Mouse (Mus musculus): ENCODE data around the gene Galnt10. TPM values are rescaled to one million over a fixed set of nuclear protein-coding genes. Genes with fewer than 3 reads are reported as not detected.

The Galnt10 gene
- polyA plus RNA-seq, 1 experiment, result 16.1 TPM

DNA sequence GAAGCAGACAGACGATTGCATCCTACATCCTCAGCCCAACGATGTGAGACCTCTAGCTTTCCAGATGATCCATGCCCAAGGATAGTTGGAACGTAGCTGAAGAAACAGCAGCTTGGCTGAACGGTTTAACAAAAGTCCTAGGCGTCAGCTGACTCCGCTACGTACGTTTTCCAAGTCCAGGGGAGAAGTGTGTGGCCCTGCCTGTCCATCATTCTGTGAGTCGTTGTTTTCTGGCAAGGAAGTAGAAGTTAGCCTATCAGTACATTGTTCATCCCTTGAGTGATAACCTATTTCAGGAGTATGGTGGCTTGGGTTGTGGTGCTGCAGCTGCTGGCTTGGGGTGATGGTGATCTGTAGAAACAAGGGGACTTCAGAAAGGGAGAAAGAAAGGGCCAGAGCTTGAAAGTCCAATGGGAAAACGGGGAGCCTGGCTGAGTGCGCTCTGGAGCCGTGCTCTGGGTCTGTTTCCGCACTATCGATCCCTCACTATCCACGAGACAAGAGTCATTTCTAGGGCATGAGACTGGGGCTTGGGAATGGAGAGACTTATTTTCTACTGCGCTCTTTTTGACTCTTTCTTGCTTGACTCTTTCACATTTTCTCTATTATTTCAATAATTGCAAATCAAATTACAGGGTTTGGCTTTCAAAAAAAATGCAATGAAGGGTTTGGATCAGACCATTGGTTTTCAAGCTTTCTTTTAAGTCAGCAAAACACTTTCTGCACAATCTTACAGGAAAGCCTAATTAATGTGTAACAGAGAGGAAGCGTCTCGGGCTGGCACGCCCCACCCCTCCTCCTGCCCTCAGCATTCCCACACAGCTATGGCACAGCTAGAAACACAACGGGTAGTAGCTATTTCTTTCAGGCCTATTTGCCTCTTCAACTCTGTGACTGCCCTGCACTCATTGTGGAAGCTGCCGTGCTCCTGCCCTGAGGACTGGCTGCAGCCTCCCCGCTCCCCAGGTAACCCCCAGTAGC lies 63.2 kb downstream of the Galnt10 start:
- no peak overlapping the region for H3K9ac ChIP-seq (ENCODE audit: low read depth, poor library complexity, severe bottlenecking)
- H3K4me1 ChIP-seq (ENCODE audit: control insufficient read depth, insufficient read depth, low read length), result no peaks in the 10 kb centered on the region
- TF ChIP-seq CTCF (IDR thresholded peaks at IDR 0.05; ENCODE audit: low read depth, low read length), result no peak
- no peak for TF ChIP-seq POLR2A (IDR thresholded peaks at IDR 0.05; ENCODE audit: insufficient read depth, low read length)
- TF ChIP-seq EP300 (IDR thresholded peaks at IDR 0.05; ENCODE audit: insufficient read depth, low read depth, low read length), result no peak

DNA sequence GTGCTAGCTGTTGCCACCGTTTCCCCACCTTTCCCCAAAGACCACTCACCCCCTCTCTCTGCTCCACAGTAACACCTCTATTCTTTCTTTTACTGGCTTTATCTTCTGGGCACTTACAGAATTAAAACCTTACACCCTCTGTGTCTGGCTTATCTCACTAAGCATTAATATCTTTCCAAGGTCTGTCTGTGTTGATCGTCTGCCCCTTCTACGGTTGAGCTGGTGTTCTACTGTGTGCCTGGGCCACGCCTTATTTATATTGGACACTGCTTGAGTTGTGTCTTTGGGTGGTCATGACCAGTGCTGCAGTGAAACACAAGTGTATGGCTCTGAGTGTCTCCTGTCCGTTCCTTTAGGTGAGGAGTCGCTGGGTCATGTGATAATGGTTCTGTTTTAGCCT lies 68.7 kb downstream of the Galnt10 start:
- Histone ChIP-seq H3K27me3 (ENCODE audit: control insufficient read depth, insufficient read depth, low read length, poor library complexity, severe bottlenecking) (no peaks in the 10 kb centered on the region), H3K27ac (ENCODE audit: insufficient read depth, low read length) (no peak overlapping the region), H3K9ac (ENCODE audit: low read depth, poor library complexity, severe bottlenecking) (no peak overlapping the region), H3K9me3 (replicated peaks; ENCODE audit: control insufficient read depth, insufficient read depth, low read length, poor library complexity, severe bottlenecking) (no peaks in the 10 kb centered on the region), H3K4me1 (ENCODE audit: control insufficient read depth, insufficient read depth, low read length) (no peaks in the 10 kb centered on the region), H3K4me3 (ENCODE audit: low read depth, low read length) (no peak overlapping the region), H3K36me3 (ENCODE audit: control insufficient read depth, insufficient read depth, low read length, poor library complexity, severe bottlenecking) (no peaks in the 10 kb centered on the region)
- TF ChIP-seq CTCF (IDR thresholded peaks at IDR 0.05; ENCODE audit: low read depth, low read length), result no peak
- TF ChIP-seq POLR2A (IDR thresholded peaks at IDR 0.05; ENCODE audit: insufficient read depth, low read length), result no peak
- no peak for TF ChIP-seq EP300 (IDR thresholded peaks at IDR 0.05; ENCODE audit: insufficient read depth, low read depth, low read length)

More for the DNA sequence above, 63.2 kb downstream of the Galnt10 start:
- Histone ChIP-seq H3K27me3 (ENCODE audit: control insufficient read depth, insufficient read depth, low read length, poor library complexity, severe bottlenecking) (no peaks in the 10 kb centered on the region), H3K4me3 (ENCODE audit: low read depth, low read length) (no peak overlapping the region), H3K9me3 (replicated peaks; ENCODE audit: control insufficient read depth, insufficient read depth, low read length, poor library complexity, severe bottlenecking) (no peaks in the 10 kb centered on the region), H3K27ac (ENCODE audit: insufficient read depth, low read length) (no peak overlapping the region), H3K36me3 (ENCODE audit: control insufficient read depth, insufficient read depth, low read length, poor library complexity, severe bottlenecking) (no peaks in the 10 kb centered on the region)

DNA sequence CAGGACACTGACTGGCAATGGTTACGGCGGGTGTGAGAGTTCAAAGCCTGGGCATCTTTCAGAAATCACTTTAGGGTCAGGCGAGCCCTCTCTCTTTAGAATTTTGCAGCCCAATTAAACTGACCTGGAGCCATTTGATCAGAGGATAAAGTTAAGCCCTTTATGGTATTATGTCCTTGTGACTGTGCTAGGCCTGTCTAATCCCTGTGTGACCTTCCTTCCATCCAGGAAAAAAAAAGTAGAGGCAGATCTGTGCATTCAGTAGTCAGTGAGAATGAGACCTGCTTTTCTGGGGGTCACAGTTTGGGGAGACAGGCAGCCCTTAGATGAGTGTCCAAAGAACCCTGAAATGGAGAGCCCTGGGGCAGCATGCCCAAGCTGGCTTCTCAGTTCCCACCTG lies 71.5 kb downstream of the Galnt10 start:
- no peaks in the 10 kb centered on the region for H3K36me3 ChIP-seq (ENCODE audit: control insufficient read depth, insufficient read depth, low read length, poor library complexity, severe bottlenecking)
- H3K9ac ChIP-seq (ENCODE audit: low read depth, poor library complexity, severe bottlenecking), result no peak overlapping the region
- no peaks in the 10 kb centered on the region for H3K4me1 ChIP-seq (ENCODE audit: control insufficient read depth, insufficient read depth, low read length)
- H3K4me3 ChIP-seq (ENCODE audit: low read depth, low read length), result no peak overlapping the region
- H3K27ac ChIP-seq (ENCODE audit: insufficient read depth, low read length), result no peak overlapping the region
- TF ChIP-seq EP300 (IDR thresholded peaks at IDR 0.05; ENCODE audit: insufficient read depth, low read depth, low read length) (no peak), POLR2A (IDR thresholded peaks at IDR 0.05; ENCODE audit: insufficient read depth, low read length) (no peak), CTCF (IDR thresholded peaks at IDR 0.05; ENCODE audit: low read depth, low read length) (no peak)
- no peaks in the 10 kb centered on the region for H3K27me3 ChIP-seq (ENCODE audit: control insufficient read depth, insufficient read depth, low read length, poor library complexity, severe bottlenecking)
- no peaks in the 10 kb centered on the region for H3K9me3 ChIP-seq (replicated peaks; ENCODE audit: control insufficient read depth, insufficient read depth, low read length, poor library complexity, severe bottlenecking)

DNA sequence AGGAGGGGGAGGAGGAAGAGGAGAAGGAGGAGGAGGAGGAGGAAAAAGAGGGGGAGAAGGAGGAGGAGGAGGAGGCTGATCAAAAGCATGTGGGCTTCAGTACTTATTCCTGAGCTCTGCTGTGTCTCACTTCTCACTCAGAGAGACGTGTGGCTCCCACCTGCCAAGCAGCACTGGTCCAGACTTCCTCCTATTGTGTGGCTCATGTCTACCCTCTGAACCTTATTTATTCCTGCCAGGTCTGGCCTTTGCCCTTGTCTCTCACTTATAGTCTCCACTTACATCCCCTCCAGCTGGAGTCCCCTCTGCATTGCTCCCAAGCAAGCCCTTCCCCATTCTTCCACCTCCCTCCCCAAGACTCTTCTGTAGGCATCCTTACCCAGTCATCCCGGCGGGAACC lies 72.2 kb downstream of the Galnt10 start:
- TF ChIP-seq CTCF (IDR thresholded peaks at IDR 0.05; ENCODE audit: low read depth, low read length), result no peak
- TF ChIP-seq POLR2A (IDR thresholded peaks at IDR 0.05; ENCODE audit: insufficient read depth, low read length), result no peak
- no peak for TF ChIP-seq EP300 (IDR thresholded peaks at IDR 0.05; ENCODE audit: insufficient read depth, low read depth, low read length)
- Histone ChIP-seq H3K9me3 (replicated peaks; ENCODE audit: control insufficient read depth, insufficient read depth, low read length, poor library complexity, severe bottlenecking) (no peaks in the 10 kb centered on the region), H3K27me3 (ENCODE audit: control insufficient read depth, insufficient read depth, low read length, poor library complexity, severe bottlenecking) (no peaks in the 10 kb centered on the region), H3K4me3 (ENCODE audit: low read depth, low read length) (no peak overlapping the region), H3K36me3 (ENCODE audit: control insufficient read depth, insufficient read depth, low read length, poor library complexity, severe bottlenecking) (no peaks in the 10 kb centered on the region), H3K27ac (ENCODE audit: insufficient read depth, low read length) (no peak overlapping the region), H3K9ac (ENCODE audit: low read depth, poor library complexity, severe bottlenecking) (no peak overlapping the region), H3K4me1 (ENCODE audit: control insufficient read depth, insufficient read depth, low read length) (no peaks in the 10 kb centered on the region)

DNA sequence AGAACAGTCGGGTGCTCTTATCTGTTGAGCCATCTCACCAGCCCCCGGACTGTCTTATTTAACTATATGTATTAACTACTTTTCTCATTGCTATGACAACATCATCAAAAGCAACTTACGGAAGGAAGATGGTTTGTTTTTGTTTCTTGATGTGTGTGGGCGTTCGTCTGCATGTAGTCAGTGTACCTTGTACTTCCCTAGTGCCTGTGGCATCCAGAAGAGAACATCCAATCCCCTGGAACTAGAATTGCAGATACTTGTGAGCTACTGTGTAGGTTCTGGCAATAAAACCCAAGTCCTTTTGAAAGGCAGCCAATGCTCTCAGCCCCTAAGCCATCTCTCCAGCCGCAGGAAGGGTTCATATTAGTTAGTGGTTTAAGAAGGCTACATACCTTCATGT lies 72.8 kb downstream of the Galnt10 start:
- no peak overlapping the region for H3K27ac ChIP-seq (ENCODE audit: insufficient read depth, low read length)
- H3K9me3 ChIP-seq (replicated peaks; ENCODE audit: control insufficient read depth, insufficient read depth, low read length, poor library complexity, severe bottlenecking), result no peaks in the 10 kb centered on the region
- no peak for TF ChIP-seq CTCF (IDR thresholded peaks at IDR 0.05; ENCODE audit: low read depth, low read length)
- no peak for TF ChIP-seq EP300 (IDR thresholded peaks at IDR 0.05; ENCODE audit: insufficient read depth, low read depth, low read length)
- no peak for TF ChIP-seq POLR2A (IDR thresholded peaks at IDR 0.05; ENCODE audit: insufficient read depth, low read length)
- H3K4me3 ChIP-seq (ENCODE audit: low read depth, low read length), result no peak overlapping the region
- no peak overlapping the region for H3K9ac ChIP-seq (ENCODE audit: low read depth, poor library complexity, severe bottlenecking)
- no peaks in the 10 kb centered on the region for H3K4me1 ChIP-seq (ENCODE audit: control insufficient read depth, insufficient read depth, low read length)
- no peaks in the 10 kb centered on the region for H3K27me3 ChIP-seq (ENCODE audit: control insufficient read depth, insufficient read depth, low read length, poor library complexity, severe bottlenecking)
- no peaks in the 10 kb centered on the region for H3K36me3 ChIP-seq (ENCODE audit: control insufficient read depth, insufficient read depth, low read length, poor library complexity, severe bottlenecking)

DNA sequence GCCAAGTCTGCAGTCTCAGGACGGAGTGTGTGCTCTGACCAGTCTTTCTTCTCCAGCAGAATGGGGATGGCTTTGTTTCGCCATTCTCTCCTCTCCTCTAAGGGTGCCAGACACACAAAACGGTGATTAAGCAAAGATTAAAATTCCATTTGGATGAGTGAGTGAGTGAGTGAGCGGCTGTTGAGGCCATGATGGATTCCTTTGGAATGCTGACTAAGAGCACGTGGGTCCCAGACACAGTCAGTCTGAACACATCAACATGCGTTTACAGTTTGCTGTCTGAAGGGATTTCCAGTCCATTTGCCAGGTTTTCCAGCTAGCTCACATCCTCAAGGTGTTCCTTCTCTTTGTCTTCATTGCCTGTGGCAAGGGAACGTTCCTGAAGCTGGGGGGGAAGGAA lies 74.4 kb downstream of the Galnt10 start:
- H3K4me3 ChIP-seq (ENCODE audit: low read depth, low read length), result no peak overlapping the region
- peak overlapping the region; percentile 27; the same call in 1 of the 2 replicates for H3K27ac ChIP-seq (ENCODE audit: insufficient read depth, low read length)
- no peaks in the 10 kb centered on the region for H3K4me1 ChIP-seq (ENCODE audit: control insufficient read depth, insufficient read depth, low read length)
- no peaks in the 10 kb centered on the region for H3K27me3 ChIP-seq (ENCODE audit: control insufficient read depth, insufficient read depth, low read length, poor library complexity, severe bottlenecking)
- TF ChIP-seq CTCF (IDR thresholded peaks at IDR 0.05; ENCODE audit: low read depth, low read length) (no peak), EP300 (IDR thresholded peaks at IDR 0.05; ENCODE audit: insufficient read depth, low read depth, low read length) (peak; percentile 73)
- H3K9ac ChIP-seq (ENCODE audit: low read depth, poor library complexity, severe bottlenecking), result no peak overlapping the region
- H3K36me3 ChIP-seq (ENCODE audit: control insufficient read depth, insufficient read depth, low read length, poor library complexity, severe bottlenecking), result no peaks in the 10 kb centered on the region
- H3K9me3 ChIP-seq (replicated peaks; ENCODE audit: control insufficient read depth, insufficient read depth, low read length, poor library complexity, severe bottlenecking), result no peaks in the 10 kb centered on the region

All from ES-Bruce4 (cell line).